Mouse (Mus musculus) hindbrain, embryonic 11.5 days (tissue): ENCODE data around the gene Xab2. TPM values are rescaled to one million over a fixed set of nuclear protein-coding genes. Genes with fewer than 3 reads are reported as not detected.
A peak's percentile ranks its signal among the peaks of the same experiment; 100 is the strongest.

Experiments
- ATAC-seq: fragments of 200-750 bp; cut with Nextera tagmentation; 2 replicates; pipeline ENCODE4 v1.8.0; 2017; ENCODE audit warnings: mild to moderate bottlenecking, moderate TSS enrichment, moderate library complexity; ENCODE audit not compliant: low FRiP score
- DNase-seq: peaks from one replicate; pipeline ENCODE4 v3.0.0-alpha.2; 2015; ENCODE audit warnings: low spot score
- H3K27ac ChIP-seq: fragments of 300-500 bp; sonication (generic); 2 replicates; pipeline ENCODE4 v1.5.1; 2014; ENCODE audit warnings: mild to moderate bottlenecking, low read depth, low read length
- H3K27me3 ChIP-seq: fragments of 300-500 bp; sonication (generic); 2 replicates; pipeline ENCODE4 v1.6.1; 2014; ENCODE audit warnings: mild to moderate bottlenecking, low read length, moderate library complexity, mixed read lengths; ENCODE audit not compliant: control insufficient read depth, insufficient read depth
- H3K36me3 ChIP-seq: fragments of 300-500 bp; sonication (generic); 2 replicates; pipeline ENCODE4 v1.6.1; 2014; ENCODE audit warnings: mild to moderate bottlenecking, low read length, moderate library complexity, mixed read lengths; ENCODE audit not compliant: control insufficient read depth, insufficient read depth
- H3K4me1 ChIP-seq: fragments of 300-500 bp; sonication (generic); replicated peaks from 2 replicates; pipeline ENCODE4 v1.6.1; 2014; ENCODE audit warnings: low read length, mixed read lengths; ENCODE audit not compliant: control insufficient read depth, insufficient read depth
- H3K4me2 ChIP-seq: fragments of 300-500 bp; sonication (generic); replicated peaks from 2 replicates; pipeline ENCODE4 v1.6.1; 2014; ENCODE audit warnings: mild to moderate bottlenecking, low read depth, low read length
- H3K4me3 ChIP-seq: fragments of 300-500 bp; sonication (generic); 2 replicates; pipeline ENCODE4 v1.5.1; 2014; ENCODE audit warnings: low read depth, low read length
- H3K9ac ChIP-seq: fragments of 300-500 bp; sonication (generic); 2 replicates; pipeline ENCODE4 v1.6.1; 2014; ENCODE audit warnings: low read depth, low read length
- H3K9me3 ChIP-seq: fragments of 300-500 bp; sonication (generic); 2 replicates; pipeline ENCODE4 v1.6.1; 2016; ENCODE audit warnings: low read length; ENCODE audit not compliant: control insufficient read depth
- WGBS: fragments of 180-500 bp; shearing (Covaris S2); extraction: QIAGEN DNeasy Blood & Tissue Kit; methylation state at CpG from one replicate; pipeline ENCODE4 v1.1.7; 2014; 5-methylcytosine and 5-hydroxymethylcytosine counted together
- polyA plus RNA-seq: library from polyadenylated mRNA; unstranded; fragments of >200 nt; fragmentation: Nextera tagmentation; extraction: Ambion mirVana; gene quantifications from 2 replicates; pipeline ENCODE4 v1.2.1, GENCODE M21; 2014

Xab2 gene
- 47.5 and 58.1 TPM in 2 replicates for polyA plus RNA-seq

GRCm38 (mm10) chr8:3621199-3621970 lies at the start of gene Xab2, which contains the start of gene Pet100:
Gene Xab2, minus strand, starts transcription at chr8:3621316.
Gene Pet100, plus strand, starts transcription at chr8:3621548.
- WGBS: under 1% methylated on average over 37 of the region's 37 CpGs
- no peak within 1 kb of the TSS for H3K27ac ChIP-seq
- peak; percentile 99 for ATAC-seq

DNA sequence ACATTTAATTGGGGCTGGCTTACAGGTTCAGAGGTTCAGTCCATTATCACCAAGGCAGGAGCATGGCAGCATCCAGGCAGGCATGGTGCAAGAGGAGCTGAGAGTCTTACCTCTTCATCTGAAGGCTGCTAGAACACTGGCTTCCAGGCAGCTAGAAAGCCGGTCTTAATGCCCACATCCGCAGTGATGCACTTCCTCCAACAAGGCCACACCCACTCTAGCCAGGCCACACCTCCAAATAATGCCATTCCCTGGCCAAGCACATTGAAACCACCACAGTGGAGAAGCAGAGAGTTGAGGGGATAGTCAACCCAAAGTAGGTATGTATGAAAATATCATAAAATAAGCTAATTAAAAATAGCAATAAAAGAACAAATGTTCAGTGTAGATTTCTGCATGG lies 49.3 kb upstream of the Xab2 start:
- Histone ChIP-seq H3K27me3 (no peaks in the 10 kb centered on the region), H3K4me1 (no peaks in the 10 kb centered on the region), H3K4me3 (no peak overlapping the region), H3K9ac (no peak overlapping the region), H3K4me2 (no peak overlapping the region), H3K9me3 (no peaks in the 10 kb centered on the region), H3K36me3 (no peaks in the 10 kb centered on the region), H3K27ac (no peak overlapping the region)
- no peak for DNase-seq
- WGBS: 84% methylated on average over 2 of the region's 2 CpGs
- no peak for ATAC-seq

More at GRCm38 (mm10) chr8:3621199-3621970, at the start of gene Xab2, which contains the start of gene Pet100:
- Histone ChIP-seq H3K27me3 (no peaks in the 10 kb centered on the region), H3K4me3 (peak within 1 kb of the TSS; percentile 93), H3K9me3 (no peaks in the 10 kb centered on the region), H3K4me2 (peak within 1 kb of the TSS; percentile 69), H3K36me3 (no peaks in the 10 kb centered on the region), H3K9ac (peak within 1 kb of the TSS; percentile 73), H3K4me1 (0 out of 2 replicates have a peak, but pooled peaks cover 2% of the 10 kb centered on the region)
- DNase-seq: peak; percentile 100

DNA sequence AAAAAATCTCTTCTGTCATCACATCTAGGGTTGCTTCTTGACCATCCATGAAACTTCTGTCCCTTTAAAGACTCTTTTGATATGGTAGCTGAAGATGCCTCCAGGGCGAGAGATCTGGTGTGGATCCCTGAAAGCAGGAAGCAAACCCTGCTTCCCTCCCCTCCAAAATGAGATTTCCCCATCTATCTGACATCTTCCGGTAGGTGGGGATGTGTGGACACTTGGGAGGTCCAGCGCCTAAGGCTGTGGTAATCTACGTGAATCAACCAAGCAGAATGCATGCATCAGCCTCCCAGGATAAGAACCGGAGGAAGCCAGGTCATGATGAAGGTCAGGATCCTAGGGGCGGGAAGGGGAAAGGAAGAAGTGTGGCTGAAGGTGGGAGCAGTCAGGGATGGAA lies 44.4 kb upstream of the Xab2 start, which contains the start of gene Mcemp1:
Gene Mcemp1 (plus strand): TSS at position 248 of the 400 bp plus-strand sequence.
- H3K9me3 ChIP-seq: no peaks in the 10 kb centered on the region
- H3K27me3 ChIP-seq: no peaks in the 10 kb centered on the region
- no peak within 1 kb of the TSS for H3K27ac ChIP-seq
- H3K9ac ChIP-seq: no peak within 1 kb of the TSS
- H3K4me1 ChIP-seq: no peaks in the 10 kb centered on the region
- 78% methylated on average over 6 of the region's 6 CpGs for WGBS
- no peak within 1 kb of the TSS for H3K4me2 ChIP-seq
- DNase-seq (no peak), ATAC-seq (no peak)
- H3K4me3 ChIP-seq: no peak within 1 kb of the TSS
- no peaks in the 10 kb centered on the region for H3K36me3 ChIP-seq

DNA sequence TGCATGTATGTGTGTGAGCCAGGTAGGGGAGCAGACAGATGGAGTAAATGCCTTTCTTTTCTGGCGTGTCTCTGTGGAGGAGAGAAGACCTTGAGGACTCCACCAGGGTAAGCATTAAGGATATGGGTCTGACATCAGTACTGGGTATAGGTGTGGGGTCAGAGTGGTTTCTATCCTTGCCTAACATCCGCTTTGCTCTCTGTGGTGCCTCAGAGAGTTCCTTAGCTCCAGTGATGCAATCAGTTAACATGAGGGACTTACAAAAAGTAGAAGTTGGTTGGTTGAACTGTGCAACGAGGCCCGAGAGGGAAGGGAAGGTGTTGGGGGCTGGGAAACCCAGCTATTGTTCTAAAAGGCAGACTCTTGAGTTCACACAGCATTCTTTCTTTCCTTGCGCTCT lies 43.3 kb upstream of the Xab2 start:
- Histone ChIP-seq H3K27me3 (no peaks in the 10 kb centered on the region), H3K9ac (no peak overlapping the region), H3K4me3 (no peak overlapping the region), H3K4me2 (no peak overlapping the region), H3K36me3 (no peaks in the 10 kb centered on the region), H3K4me1 (no peaks in the 10 kb centered on the region), H3K9me3 (no peaks in the 10 kb centered on the region), H3K27ac (no peak overlapping the region)
- 59% methylated on average over 5 of the region's 5 CpGs for WGBS
- no peak for DNase-seq
- no peak for ATAC-seq

DNA sequence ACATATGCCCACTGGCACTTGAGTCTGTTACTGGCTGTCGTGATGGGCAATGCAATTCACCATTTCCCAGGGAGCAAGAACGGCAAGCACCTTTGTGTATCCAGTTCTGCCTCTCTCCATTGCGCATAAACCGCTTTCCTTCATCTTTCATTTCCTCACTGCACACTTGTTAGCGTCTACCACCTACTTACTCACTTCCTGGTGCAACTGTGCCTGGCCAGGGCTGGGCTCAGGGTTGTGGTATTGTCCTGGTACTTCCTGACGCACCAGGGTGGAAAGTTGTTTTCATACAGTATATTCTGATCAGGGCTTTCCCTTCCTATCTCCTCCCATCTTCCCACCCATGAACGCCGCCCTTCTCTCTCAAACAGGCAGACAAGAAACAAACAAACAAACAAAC lies 39.8 kb upstream of the Xab2 start:
- H3K27me3 ChIP-seq: no peaks in the 10 kb centered on the region
- H3K27ac ChIP-seq: no peak overlapping the region
- 86% methylated on average over 8 of the region's 8 CpGs for WGBS
- no peaks in the 10 kb centered on the region for H3K9me3 ChIP-seq
- ATAC-seq: no peak
- no peak for DNase-seq
- no peak overlapping the region for H3K4me3 ChIP-seq
- no peak overlapping the region for H3K4me2 ChIP-seq
- H3K4me1 ChIP-seq: no peaks in the 10 kb centered on the region
- no peak overlapping the region for H3K9ac ChIP-seq
- H3K36me3 ChIP-seq: no peaks in the 10 kb centered on the region

DNA sequence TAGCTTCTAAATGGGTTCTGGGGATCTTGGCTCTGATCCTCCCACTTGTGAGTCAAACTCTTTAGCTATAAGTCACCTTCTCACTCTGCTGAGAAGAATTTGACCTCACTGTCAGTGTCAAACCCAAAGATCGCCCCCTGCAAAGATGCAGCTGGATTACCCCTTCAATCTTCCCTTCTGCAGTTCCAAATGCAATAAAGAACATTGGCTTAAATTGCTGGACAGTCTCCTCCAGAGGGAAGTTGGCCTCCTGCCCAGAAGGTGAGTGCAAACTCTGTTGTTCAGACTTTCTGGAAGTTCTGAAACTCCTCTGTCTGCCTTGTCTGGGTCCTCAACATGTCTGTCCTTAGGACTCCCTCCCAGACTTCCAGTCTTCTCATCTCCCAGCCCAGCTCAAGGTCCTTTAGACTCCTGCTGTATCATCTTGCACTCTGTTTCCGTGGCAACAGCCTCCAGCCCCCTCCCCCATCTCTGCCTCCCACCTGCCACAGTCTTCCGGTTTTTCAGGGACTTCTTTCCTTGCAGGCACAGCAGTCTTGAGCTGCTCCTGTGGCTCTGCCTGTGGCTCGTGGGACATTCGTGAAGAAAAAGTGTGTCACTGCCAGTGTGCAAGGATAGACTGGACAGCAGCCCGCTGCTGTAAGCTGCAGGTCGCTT lies 35.7 kb upstream of the Xab2 start:
- Histone ChIP-seq H3K4me2 (no peak overlapping the region), H3K27me3 (no peaks in the 10 kb centered on the region), H3K9ac (no peak overlapping the region), H3K4me1 (no peaks in the 10 kb centered on the region), H3K9me3 (no peaks in the 10 kb centered on the region), H3K27ac (no peak overlapping the region), H3K36me3 (no peaks in the 10 kb centered on the region), H3K4me3 (no peak overlapping the region)
- WGBS: 24% methylated on average over 7 of the region's 7 CpGs
- peak; percentile 39 for DNase-seq
- ATAC-seq: no peak

DNA sequence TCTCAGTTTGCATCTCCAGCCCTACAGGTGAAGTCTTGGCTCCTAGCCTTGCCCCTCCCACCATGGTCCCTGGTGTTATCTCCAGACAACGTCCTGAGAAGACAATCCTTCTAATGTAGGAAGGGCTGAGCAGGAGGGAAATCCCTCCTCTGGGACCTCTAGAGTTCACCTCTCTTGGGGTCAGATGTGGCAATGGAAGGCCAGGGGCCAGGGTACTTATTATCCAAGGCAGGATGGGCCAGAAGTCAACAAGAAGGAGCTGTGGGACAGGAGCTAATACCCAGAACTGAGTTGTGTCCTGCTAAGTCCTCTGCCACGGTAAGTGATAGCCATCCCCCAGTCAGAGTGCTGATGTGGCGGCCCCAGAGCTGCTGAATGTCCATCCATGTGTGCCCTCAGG lies 34.4 kb upstream of the Xab2 start, which contains the start of gene Retn:
Gene Retn (plus strand): TSS at position 245 of the 400 bp plus-strand sequence.
- ATAC-seq (no peak), DNase-seq (no peak)
- Histone ChIP-seq H3K4me1 (no peaks in the 10 kb centered on the region), H3K9me3 (no peaks in the 10 kb centered on the region), H3K27me3 (no peaks in the 10 kb centered on the region), H3K27ac (no peak within 1 kb of the TSS), H3K4me2 (no peak within 1 kb of the TSS), H3K36me3 (no peaks in the 10 kb centered on the region), H3K4me3 (no peak within 1 kb of the TSS), H3K9ac (no peak within 1 kb of the TSS)
- WGBS: 76% methylated on average over 3 of the region's 3 CpGs

DNA sequence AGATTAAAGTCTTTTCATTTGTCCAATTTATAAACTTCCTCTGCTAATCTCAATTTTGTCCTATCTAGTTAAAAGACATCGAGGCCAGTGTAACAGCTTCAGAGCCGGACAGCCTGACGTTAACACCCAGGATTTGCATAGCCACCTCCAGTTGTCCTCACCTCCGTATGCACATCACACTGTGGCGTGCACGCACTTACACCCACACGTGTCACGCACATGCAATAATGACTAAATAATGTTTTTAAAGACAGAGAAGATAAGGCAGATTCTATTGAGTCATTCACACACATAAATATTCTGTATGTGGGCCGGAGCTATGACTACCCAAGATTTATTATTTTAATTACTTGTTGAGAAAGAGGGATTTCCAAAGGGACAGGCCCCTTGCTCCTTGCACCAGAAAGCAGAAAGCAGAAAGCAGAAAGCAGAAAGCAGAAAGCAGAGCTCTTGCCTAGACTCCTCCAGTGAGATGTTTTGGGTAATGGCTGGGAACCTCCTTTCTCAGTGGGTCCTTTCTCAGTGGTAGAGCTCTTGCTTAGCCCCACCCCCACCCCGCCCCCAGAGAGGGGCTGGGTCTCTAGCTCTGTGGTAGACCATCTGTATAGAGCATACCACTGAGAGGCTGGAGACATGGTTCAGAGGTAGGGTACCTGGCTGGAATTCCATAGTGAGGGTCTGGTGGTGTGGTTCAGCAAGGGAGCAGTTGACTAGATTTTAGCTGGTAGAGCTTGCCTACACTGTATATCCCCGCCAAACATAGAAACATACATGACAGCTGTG lies 33.8 kb upstream of the Xab2 start:
- Histone ChIP-seq H3K27ac (no peak overlapping the region), H3K27me3 (no peaks in the 10 kb centered on the region), H3K9ac (no peak overlapping the region), H3K36me3 (no peaks in the 10 kb centered on the region), H3K4me2 (no peak overlapping the region), H3K4me3 (no peak overlapping the region), H3K4me1 (no peaks in the 10 kb centered on the region), H3K9me3 (no peaks in the 10 kb centered on the region)
- 74% methylated on average over 11 of the region's 11 CpGs for WGBS
- DNase-seq: no peak
- no peak for ATAC-seq
